Mouse (Mus musculus) embryonic facial prominence, embryonic 10.5 days (tissue): ENCODE data around the gene Olfr597. TPM values are rescaled to one million over a fixed set of nuclear protein-coding genes. Genes with fewer than 3 reads are reported as not detected.
"Not testable (repeated sequence)": the region's sequence is repeated elsewhere in the genome, so short reads cannot be mapped to it uniquely, and the experiment has no call there.

ENCODE experiments used
- DNase-seq: peaks from one replicate; pipeline ENCODE4 v3.0.0-alpha.2; 2017; ENCODE audit warnings: low spot score
- H3K27ac ChIP-seq: fragments of 300-500 bp; sonication (generic); replicated peaks from 2 replicates; pipeline ENCODE4 v1.5.1; 2016; ENCODE audit warnings: mild to moderate bottlenecking
- H3K27me3 ChIP-seq: fragments of 300-500 bp; sonication (generic); replicated peaks from 2 replicates; pipeline ENCODE4 v1.6.1; 2016; ENCODE audit warnings: low read depth, mild to moderate bottlenecking; ENCODE audit not compliant: poor library complexity, severe bottlenecking
- H3K36me3 ChIP-seq: fragments of 300-500 bp; sonication (generic); replicated peaks from 2 replicates; pipeline ENCODE4 v1.6.1; 2016; ENCODE audit warnings: mild to moderate bottlenecking, moderate library complexity
- H3K4me1 ChIP-seq: fragments of 300-500 bp; sonication (generic); 2 replicates; pipeline ENCODE4 v1.6.1; 2016
- H3K4me3 ChIP-seq: fragments of 300-500 bp; sonication (generic); 2 replicates; pipeline ENCODE4 v1.5.1; 2016; ENCODE audit warnings: mild to moderate bottlenecking, moderate library complexity
- H3K9me3 ChIP-seq: fragments of 300-500 bp; sonication (generic); 2 replicates; pipeline ENCODE4 v1.6.1; 2016; ENCODE audit warnings: mild to moderate bottlenecking
- WGBS: fragments of 180-500 bp; shearing (Covaris S2); methylation state at CpG from one replicate; pipeline ENCODE4 v1.1.7; 2016; 5-methylcytosine and 5-hydroxymethylcytosine counted together
- microRNA-seq: library from miRNA; unstranded; fragments of <30 nt; microRNA quantifications from one replicate; pipeline ENCODE4, GENCODE M21; 2017
- polyA plus RNA-seq: library from polyadenylated mRNA; unstranded; fragments of >200 nt; fragmentation: Nextera tagmentation; extraction: Ambion mirVana; gene quantifications from 2 replicates; pipeline ENCODE4 v1.2.1, GENCODE M21; 2016

Olfr597 gene
- polyA plus RNA-seq, result not detected in 2 replicates

DNA sequence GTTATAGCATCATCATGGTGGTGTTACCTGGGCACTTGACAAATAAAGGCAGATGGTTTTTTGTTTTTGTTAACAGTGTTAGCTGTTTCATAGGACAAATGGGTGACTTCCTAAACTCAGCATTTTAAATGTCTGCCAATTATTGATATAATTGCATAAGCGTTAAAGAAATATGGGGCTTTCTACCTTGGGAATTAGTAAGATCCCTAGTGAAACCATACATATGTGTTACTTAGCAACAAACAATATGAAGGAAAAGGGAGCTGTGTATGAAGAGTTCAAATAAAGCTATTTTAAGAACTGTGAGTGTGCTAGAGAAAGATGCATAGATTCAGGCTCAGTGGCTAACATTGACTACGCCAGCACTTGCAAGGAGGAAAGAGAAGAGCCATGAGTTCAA, at the start of gene Olfr597:
Gene Olfr597 (plus strand): TSS at position 301 of the 400 bp plus-strand sequence.
- H3K27ac ChIP-seq, H3K4me3 ChIP-seq, H3K4me1 ChIP-seq, DNase-seq, H3K36me3 ChIP-seq, H3K27me3 ChIP-seq, H3K9me3 ChIP-seq: not testable (repeated sequence)
- 91% methylated on average over 2 of the region's 2 CpGs for WGBS

DNA sequence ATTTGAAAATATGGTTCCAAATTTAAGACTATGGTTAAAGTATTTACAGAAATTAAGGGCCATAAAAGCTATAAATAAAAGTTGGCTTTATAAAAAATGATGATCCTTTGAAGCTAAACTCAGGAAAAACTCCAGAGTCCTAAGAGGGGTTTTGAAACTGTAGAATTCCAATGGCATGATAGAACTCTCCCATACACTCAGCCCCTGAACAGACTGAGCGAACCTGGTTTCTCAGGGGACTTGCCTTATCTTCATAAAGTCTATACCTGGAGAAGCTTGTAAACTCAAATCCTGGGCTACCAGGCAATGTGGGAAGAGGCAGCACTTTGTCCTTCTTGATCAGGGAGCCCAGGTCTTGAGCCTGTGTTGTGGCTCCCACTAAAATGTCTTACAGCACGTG, 10.8 kb upstream of the Olfr597 start, which contains the start of gene Olfr596:
Gene Olfr596 (plus strand): TSS at position 301 of the 400 bp plus-strand sequence.
- not testable (repeated sequence) for DNase-seq, H3K4me1 ChIP-seq, H3K4me3 ChIP-seq, H3K27me3 ChIP-seq, H3K27ac ChIP-seq, H3K36me3 ChIP-seq, H3K9me3 ChIP-seq
- WGBS, result 92% methylated on average over 2 of the region's 2 CpGs

GRCm38 (mm10) chr7:103323268-103323667, 7.2 kb downstream of the Olfr597 start, which contains the start of gene Olfr598:
Gene Olfr598, plus strand, starts transcription at chr7:103323568.
- Histone ChIP-seq H3K4me1 (no peaks in the 10 kb centered on the region), H3K27me3 (no peaks in the 10 kb centered on the region), H3K36me3 (no peaks in the 10 kb centered on the region), H3K27ac (no peak within 1 kb of the TSS), H3K4me3 (no peak within 1 kb of the TSS), H3K9me3 (no peaks in the 10 kb centered on the region)
- DNase-seq, result no peak

DNA sequence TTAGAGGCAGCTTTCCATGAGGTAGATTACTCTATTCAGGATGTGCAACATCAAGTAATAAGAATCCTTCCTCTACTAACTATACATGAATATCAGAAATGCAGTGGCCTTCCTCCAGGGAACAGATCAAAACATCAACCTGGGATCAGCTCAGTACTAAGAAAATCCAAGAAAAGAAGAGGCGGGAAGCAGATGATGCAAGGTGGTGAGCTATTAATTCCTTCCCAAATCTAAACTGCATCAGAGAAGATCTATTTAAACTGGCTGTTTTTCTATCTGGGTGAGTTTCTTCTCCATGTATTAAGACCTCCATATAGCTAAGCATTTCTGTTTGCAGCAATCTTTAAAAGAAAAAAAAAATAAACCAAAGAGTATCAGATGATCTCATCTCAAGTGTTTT, 19.5 kb downstream of the Olfr597 start, which contains the start of gene Olfr599:
Gene Olfr599 (plus strand): TSS at position 301 of the 400 bp plus-strand sequence.
- H3K27me3 ChIP-seq, result no peaks in the 10 kb centered on the region

GRCm38 (mm10) chr7:103349569-103349968, 33.5 kb downstream of the Olfr597 start, which contains the start of gene Olfr600:
Gene Olfr600, minus strand, starts transcription at chr7:103349669.
- no peak for DNase-seq

More for the DNA sequence above, 19.5 kb downstream of the Olfr597 start, which contains the start of gene Olfr599:
- H3K36me3 ChIP-seq, result no peaks in the 10 kb centered on the region
- WGBS, result 83% methylated on average over 1 of the region's 1 CpGs
- H3K27ac ChIP-seq, result no peak within 1 kb of the TSS
- H3K4me3 ChIP-seq, result no peak within 1 kb of the TSS
- no peaks in the 10 kb centered on the region for H3K4me1 ChIP-seq
- DNase-seq, result no peak
- H3K9me3 ChIP-seq, result no peaks in the 10 kb centered on the region

DNA sequence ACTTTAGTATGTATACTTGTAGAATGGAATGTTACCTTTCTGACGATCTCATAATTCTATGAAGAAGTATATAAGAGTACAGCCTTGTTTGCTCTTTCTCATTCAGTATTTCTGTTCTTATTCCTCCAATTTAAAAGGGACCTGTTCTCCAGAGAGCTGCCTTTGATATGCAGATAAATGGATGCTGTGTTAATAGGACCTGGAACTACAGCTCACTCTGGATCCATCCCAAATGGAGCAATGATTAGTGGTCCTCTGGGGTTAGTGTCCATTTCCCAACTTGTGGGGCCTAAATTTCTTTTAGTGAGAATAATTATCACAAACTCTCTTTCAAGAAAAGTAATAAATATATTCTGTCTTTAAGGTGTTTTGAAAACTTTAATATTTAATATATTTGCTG, 46.4 kb downstream of the Olfr597 start, which contains the start of gene Olfr601:
Gene Olfr601 (minus strand): TSS at position 101 of the 400 bp plus-strand sequence.
- 88% methylated on average over 1 of the region's 1 CpGs for WGBS
- Histone ChIP-seq H3K27me3 (no peaks in the 10 kb centered on the region), H3K9me3 (no peaks in the 10 kb centered on the region), H3K4me3 (no peak within 1 kb of the TSS), H3K4me1 (no peaks in the 10 kb centered on the region), H3K27ac (no peak within 1 kb of the TSS), H3K36me3 (no peaks in the 10 kb centered on the region)
- no peak for DNase-seq

More at GRCm38 (mm10) chr7:103349569-103349968, 33.5 kb downstream of the Olfr597 start, which contains the start of gene Olfr600:
- H3K27me3 ChIP-seq, result no peaks in the 10 kb centered on the region
- H3K4me3 ChIP-seq, result no peak within 1 kb of the TSS
- no peaks in the 10 kb centered on the region for H3K36me3 ChIP-seq
- H3K9me3 ChIP-seq, result no peaks in the 10 kb centered on the region
- H3K27ac ChIP-seq, result no peak within 1 kb of the TSS
- no peaks in the 10 kb centered on the region for H3K4me1 ChIP-seq

Small RNAs within 50 kb of the gene (microRNA-seq; reads per million reads assigned to microRNA genes)
- not detected for gene Gm23550

Other genes with a start within 250 kb of the Olfr597 start
- not detected in 2 replicates for gene Olfr584, start 234.4 kb upstream of the Olfr597 start, polyA plus RNA-seq
- gene Olfr585, start 218.6 kb upstream of the Olfr597 start, polyA plus RNA-seq, result not detected in 2 replicates
- not detected in 2 replicates for gene Olfr586, start 190.7 kb upstream of the Olfr597 start, polyA plus RNA-seq
- gene Olfr588-ps1, start 175.4 kb upstream of the Olfr597 start, polyA plus RNA-seq, result not detected in 2 replicates
- not detected in 2 replicates for gene Olfr589, start 160.0 kb upstream of the Olfr597 start, polyA plus RNA-seq
- gene Olfr591, start 138.0 kb upstream of the Olfr597 start, polyA plus RNA-seq, result not detected in 2 replicates
- not detected in 2 replicates for gene Olfr592, start 131.5 kb upstream of the Olfr597 start, polyA plus RNA-seq
- gene Olfr593, start 104.5 kb upstream of the Olfr597 start, polyA plus RNA-seq, result not detected in 2 replicates
- gene Olfr594, start 99.3 kb upstream of the Olfr597 start, polyA plus RNA-seq, result not detected in 2 replicates
- gene Usp17ld, start 63.8 kb upstream of the Olfr597 start, polyA plus RNA-seq, result not detected in 2 replicates
- not detected in 2 replicates for gene Olfr596, start 10.7 kb upstream of the Olfr597 start, polyA plus RNA-seq
- not detected in 2 replicates for gene Olfr598, start 7.3 kb downstream of the Olfr597 start, polyA plus RNA-seq
- gene Olfr599, start 19.6 kb downstream of the Olfr597 start, polyA plus RNA-seq, result not detected in 2 replicates
- not detected in 2 replicates for gene Olfr600, start 33.4 kb downstream of the Olfr597 start, polyA plus RNA-seq
- gene Olfr601, start 46.3 kb downstream of the Olfr597 start, polyA plus RNA-seq, result not detected in 2 replicates
- gene Olfr603, start 69.9 kb downstream of the Olfr597 start, polyA plus RNA-seq, result not detected in 2 replicates
- gene Usp17lc, start 98.8 kb downstream of the Olfr597 start, polyA plus RNA-seq, result not detected in 2 replicates
- not detected in 2 replicates for gene Olfr605, start 129.1 kb downstream of the Olfr597 start, polyA plus RNA-seq
- not detected in 2 replicates for gene Olfr606, start 132.7 kb downstream of the Olfr597 start, polyA plus RNA-seq
- gene Olfr607, start 147.8 kb downstream of the Olfr597 start, polyA plus RNA-seq, result not detected in 2 replicates
- not detected in 2 replicates for gene Olfr608, start 153.6 kb downstream of the Olfr597 start, polyA plus RNA-seq
- not detected in 2 replicates for gene Olfr609, start 181.7 kb downstream of the Olfr597 start, polyA plus RNA-seq
- gene Olfr610, start 195.8 kb downstream of the Olfr597 start, polyA plus RNA-seq, result not detected in 2 replicates
- not detected in 2 replicates for gene Olfr611, start 204.5 kb downstream of the Olfr597 start, polyA plus RNA-seq
- gene Olfr612, start 226.4 kb downstream of the Olfr597 start, polyA plus RNA-seq, result not detected in 2 replicates
- gene Olfr613, start 231.8 kb downstream of the Olfr597 start, polyA plus RNA-seq, result not detected in 2 replicates
- not detected in 2 replicates for gene Olfr615, start 239.8 kb downstream of the Olfr597 start, polyA plus RNA-seq